Mouse (Mus musculus) inflammation-experienced regulatory T-cells, adult 6 months (primary cell): ENCODE measurements around the gene 5530400C23Rik. TPM values are rescaled to one million over a fixed set of nuclear protein-coding genes. Genes with fewer than 3 reads are reported as not detected.
"Not testable (repeated sequence)": the region's sequence is repeated elsewhere in the genome, so short reads cannot be mapped to it uniquely, and the experiment has no call there.

ENCODE experiments used
- ATAC-seq: one replicate; pipeline ENCODE4 v1.8.0; 2017
- polyA plus RNA-seq, 3 experiments: library from polyadenylated mRNA; unstranded; fragments of 100-300 nt; shearing (Covaris generic); gene quantifications; one replicate each; pipeline ENCODE4 v1.2.1; 2017

The 5530400C23Rik gene
- not detected for polyA plus RNA-seq

GRCm38 (mm10) chr6:133291916-133292315, at the start of gene 5530400C23Rik:
5530400C23Rik (plus strand) TSS chr6:133292216.
- ATAC-seq: not testable (repeated sequence)

GRCm38 (mm10) chr6:133305952-133306715, 14.1 kb downstream of the 5530400C23Rik start:
- no peak for ATAC-seq

- ATAC-seq: not testable (repeated sequence)
Observed at GRCm38 (mm10) chr6:133313896-133314295, 21.9 kb downstream of the 5530400C23Rik start.

GRCm38 (mm10) chr6:133338535-133338934, 46.5 kb downstream of the 5530400C23Rik start:
- ATAC-seq: no peak

GRCm38 (mm10) chr6:133341731-133342130, 49.7 kb downstream of the 5530400C23Rik start:
- not testable (repeated sequence) for ATAC-seq

Other genes with a start within 250 kb of the 5530400C23Rik start
- gene Tas2r140, start 236.4 kb upstream of the 5530400C23Rik start, polyA plus RNA-seq: not detected
- gene Smim10l1, start 187.3 kb upstream of the 5530400C23Rik start, polyA plus RNA-seq: 10 to 100 TPM; 12.0 to 19.5 (median 18.0) TPM